Mouse (Mus musculus): ENCODE measurements around the gene Txndc12. TPM values are rescaled to one million over a fixed set of nuclear protein-coding genes. Genes with fewer than 3 reads are reported as not detected.

Gene Txndc12
- 128 and 134 TPM in 2 replicates for polyA plus RNA-seq (2015; fragmentation: Nextera tagmentation; extraction: Ambion mirVana)

DNA sequence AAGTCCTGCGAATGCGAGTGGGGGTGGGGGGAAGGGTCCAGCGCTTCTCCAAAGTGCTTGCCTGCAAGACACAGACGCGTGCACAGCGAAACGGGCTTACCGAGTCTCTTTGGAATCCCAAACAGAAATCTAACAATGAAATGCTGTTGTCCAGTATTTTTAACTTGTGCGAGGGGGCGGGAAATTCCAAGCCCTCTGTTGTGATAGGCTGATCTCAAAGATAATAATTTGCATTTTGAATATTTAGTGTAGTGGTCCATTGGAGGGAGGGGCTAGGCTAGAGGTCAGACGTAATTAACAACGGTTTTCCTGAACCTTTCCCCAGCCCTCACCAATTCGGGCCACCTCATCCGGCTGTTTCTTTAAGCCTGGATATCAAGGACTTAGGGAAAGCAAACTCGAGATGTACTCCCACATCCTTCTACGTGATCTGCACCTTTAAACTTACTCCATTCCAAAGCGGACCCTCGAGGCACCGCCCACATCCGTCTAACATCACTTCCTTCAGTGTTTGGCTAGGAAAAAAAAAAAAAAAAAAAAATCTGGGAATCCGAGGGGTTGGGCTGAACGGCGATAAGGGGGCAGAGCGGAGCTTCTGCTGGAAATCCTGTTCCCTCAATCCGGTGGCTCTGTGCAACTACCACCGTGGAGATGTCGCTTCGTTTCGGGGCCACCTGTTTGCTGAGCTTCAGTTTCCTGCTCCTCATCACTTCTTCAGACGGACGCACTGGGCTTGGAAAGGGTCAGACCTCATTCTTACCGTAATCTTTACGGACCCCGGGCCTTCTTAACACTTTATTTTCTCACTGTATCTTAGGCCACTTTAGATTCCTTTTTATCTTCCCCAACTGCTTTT lies at the start of gene Txndc12:
TSS of gene Txndc12 (plus strand) at position 487 of the 856 bp plus-strand sequence.
- under 1% methylated on average over 34 of the region's 34 CpGs for WGBS
- Histone ChIP-seq H3K9me3 (ENCODE audit: control insufficient read depth, low read length) (no peaks in the 10 kb centered on the region), H3K9ac (ENCODE audit: low read length) (peak within 1 kb of the TSS; percentile 93), H3K36me3 (ENCODE audit: control insufficient read depth, insufficient read depth, low read length) (peaks cover 4% of the 10 kb centered on the region; the same call in 1 of the 2 replicates), H3K4me2 (ENCODE audit: low read depth, low read length) (peak within 1 kb of the TSS; percentile 72), H3K4me1 (replicated peaks; ENCODE audit: control insufficient read depth, insufficient read depth, low read length) (peaks cover 19% of the 10 kb centered on the region), H3K27ac (ENCODE audit: low read length) (peak within 1 kb of the TSS; percentile 97), H3K27me3 (ENCODE audit: control insufficient read depth, insufficient read depth, low read depth, low read length) (no peaks in the 10 kb centered on the region), H3K4me3 (ENCODE audit: low read length) (peak within 1 kb of the TSS; percentile 83)
- ATAC-seq (ENCODE audit: low read depth), result peak; percentile 88

DNA sequence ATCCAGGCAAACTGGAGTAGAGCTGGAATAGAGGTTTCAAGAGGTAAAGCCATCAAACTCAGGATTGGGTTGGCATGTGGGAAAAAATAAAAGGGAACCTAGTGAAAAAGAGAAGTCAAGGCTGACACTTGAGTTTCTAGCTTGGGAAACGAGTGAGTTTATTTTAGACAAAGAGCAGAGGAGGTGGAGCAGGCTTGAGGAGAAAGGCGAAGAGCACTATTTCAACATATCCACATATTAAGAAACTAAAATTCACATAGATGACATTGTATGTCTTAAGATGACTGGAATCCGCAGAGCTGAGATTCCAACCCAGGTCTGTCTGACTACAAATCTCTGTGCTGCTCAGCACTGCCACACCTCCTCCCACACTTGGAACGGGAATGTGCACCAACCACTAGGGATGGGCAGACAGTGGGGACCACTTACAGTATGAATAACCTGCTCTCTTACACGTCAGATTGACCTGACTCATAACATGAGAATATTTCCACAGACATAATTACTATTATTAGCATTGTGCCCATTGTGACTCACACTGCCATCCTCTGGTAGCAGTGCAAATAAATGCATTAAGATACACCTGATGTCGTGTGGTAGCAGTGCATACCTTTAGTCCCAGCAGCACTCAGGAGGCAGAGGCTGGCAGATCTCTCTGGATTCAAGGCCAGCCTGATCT lies 45.0 kb upstream of the Txndc12 start:
- WGBS, result 59% methylated on average over 6 of the region's 6 CpGs
- Histone ChIP-seq H3K4me1 (replicated peaks; ENCODE audit: control insufficient read depth, insufficient read depth, low read length) (no peaks in the 10 kb centered on the region), H3K27ac (ENCODE audit: low read length) (no peak overlapping the region), H3K4me2 (ENCODE audit: low read depth, low read length) (no peak overlapping the region), H3K36me3 (ENCODE audit: control insufficient read depth, insufficient read depth, low read length) (no peaks in the 10 kb centered on the region), H3K4me3 (ENCODE audit: low read length) (no peak overlapping the region), H3K27me3 (ENCODE audit: control insufficient read depth, insufficient read depth, low read depth, low read length) (no peaks in the 10 kb centered on the region), H3K9me3 (ENCODE audit: control insufficient read depth, low read length) (no peaks in the 10 kb centered on the region), H3K9ac (ENCODE audit: low read length) (no peak overlapping the region)
- ATAC-seq (ENCODE audit: low read depth), result no peak

DNA sequence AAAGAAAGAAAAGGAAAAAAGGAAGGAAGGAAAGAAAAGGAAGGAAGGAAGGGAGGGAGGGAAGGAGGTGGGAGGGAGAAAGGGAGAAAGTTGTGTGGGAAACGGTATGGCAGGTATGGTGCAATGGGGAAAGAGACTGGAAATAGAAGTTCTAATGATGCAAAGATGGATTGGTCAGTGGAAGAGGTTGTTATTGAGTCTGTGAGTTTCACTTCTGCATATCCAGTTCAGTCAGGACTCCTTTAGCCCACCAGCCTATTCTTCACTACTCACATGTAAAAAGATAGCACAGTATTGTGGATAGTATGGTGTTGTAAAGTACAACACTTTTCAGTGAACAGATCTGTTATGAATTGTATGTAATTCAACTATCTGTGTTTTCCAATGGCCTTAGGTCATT lies 43.9 kb upstream of the Txndc12 start:
- no peak overlapping the region for H3K9ac ChIP-seq (ENCODE audit: low read length)
- no peak overlapping the region for H3K4me2 ChIP-seq (ENCODE audit: low read depth, low read length)
- H3K36me3 ChIP-seq (ENCODE audit: control insufficient read depth, insufficient read depth, low read length), result no peaks in the 10 kb centered on the region
- no peak for ATAC-seq (ENCODE audit: low read depth)
- H3K4me1 ChIP-seq (replicated peaks; ENCODE audit: control insufficient read depth, insufficient read depth, low read length), result no peaks in the 10 kb centered on the region
- 76% methylated on average over 1 of the region's 1 CpGs for WGBS
- no peaks in the 10 kb centered on the region for H3K9me3 ChIP-seq (ENCODE audit: control insufficient read depth, low read length)
- no peaks in the 10 kb centered on the region for H3K27me3 ChIP-seq (ENCODE audit: control insufficient read depth, insufficient read depth, low read depth, low read length)
- no peak overlapping the region for H3K4me3 ChIP-seq (ENCODE audit: low read length)
- H3K27ac ChIP-seq (ENCODE audit: low read length), result no peak overlapping the region

DNA sequence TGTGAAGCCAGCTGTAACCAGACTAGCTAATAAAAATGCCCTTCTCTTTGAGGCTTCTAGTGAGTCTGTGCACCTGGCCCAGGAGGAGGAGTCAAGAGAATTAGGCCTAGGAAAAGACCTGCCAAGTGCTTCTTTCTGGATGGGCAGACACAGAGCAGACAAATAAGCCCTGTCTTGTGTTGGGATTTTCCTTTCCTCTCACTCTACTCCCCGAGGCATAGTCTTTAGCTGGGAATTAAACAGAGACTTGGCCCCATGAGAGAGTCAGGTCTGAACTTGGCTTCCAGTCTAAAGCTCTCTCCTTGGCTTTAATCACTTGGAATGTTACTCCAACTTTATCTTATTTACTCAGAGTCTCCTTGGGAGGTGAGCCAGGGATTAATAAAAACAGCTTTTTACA lies 40.5 kb upstream of the Txndc12 start:
- Histone ChIP-seq H3K4me3 (ENCODE audit: low read length) (no peak overlapping the region), H3K4me2 (ENCODE audit: low read depth, low read length) (no peak overlapping the region), H3K9ac (ENCODE audit: low read length) (no peak overlapping the region), H3K4me1 (replicated peaks; ENCODE audit: control insufficient read depth, insufficient read depth, low read length) (peaks cover 4% of the 10 kb centered on the region; the same call in 1 of the 2 replicates), H3K27ac (ENCODE audit: low read length) (no peak overlapping the region), H3K9me3 (ENCODE audit: control insufficient read depth, low read length) (no peaks in the 10 kb centered on the region), H3K36me3 (ENCODE audit: control insufficient read depth, insufficient read depth, low read length) (no peaks in the 10 kb centered on the region), H3K27me3 (ENCODE audit: control insufficient read depth, insufficient read depth, low read depth, low read length) (no peaks in the 10 kb centered on the region)
- ATAC-seq (ENCODE audit: low read depth), result no peak
- WGBS, result 44% methylated on average over 1 of the region's 1 CpGs

DNA sequence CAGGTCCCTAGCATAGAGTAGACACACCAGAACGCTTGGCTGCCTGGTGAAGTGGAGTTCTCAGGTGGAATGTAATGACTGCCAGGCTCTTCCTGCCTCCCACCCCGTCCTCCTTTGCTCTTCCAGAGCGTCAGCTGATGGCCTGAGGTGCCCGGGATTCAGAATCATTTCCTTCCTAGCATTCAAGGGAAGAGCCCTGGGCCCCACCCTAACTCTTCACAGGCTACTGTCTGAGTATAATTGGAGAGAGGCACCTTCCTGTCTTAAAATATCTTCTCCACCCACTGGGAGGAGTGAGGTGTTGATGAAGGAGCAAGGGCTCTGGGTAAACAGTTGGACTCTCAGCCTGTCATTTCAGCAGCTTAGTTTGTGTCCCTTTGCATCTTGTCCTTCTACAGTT lies 37.7 kb upstream of the Txndc12 start:
- Histone ChIP-seq H3K36me3 (ENCODE audit: control insufficient read depth, insufficient read depth, low read length) (no peaks in the 10 kb centered on the region), H3K27me3 (ENCODE audit: control insufficient read depth, insufficient read depth, low read depth, low read length) (no peaks in the 10 kb centered on the region), H3K4me3 (ENCODE audit: low read length) (no peak overlapping the region), H3K4me1 (replicated peaks; ENCODE audit: control insufficient read depth, insufficient read depth, low read length) (peaks cover 4% of the 10 kb centered on the region; the same call in 1 of the 2 replicates), H3K27ac (ENCODE audit: low read length) (no peak overlapping the region), H3K4me2 (ENCODE audit: low read depth, low read length) (no peak overlapping the region), H3K9me3 (ENCODE audit: control insufficient read depth, low read length) (no peaks in the 10 kb centered on the region), H3K9ac (ENCODE audit: low read length) (no peak overlapping the region)
- peak; percentile 23; the same call in 1 of the 2 replicates for ATAC-seq (ENCODE audit: low read depth)
- WGBS, result 28% methylated on average over 4 of the region's 4 CpGs

DNA sequence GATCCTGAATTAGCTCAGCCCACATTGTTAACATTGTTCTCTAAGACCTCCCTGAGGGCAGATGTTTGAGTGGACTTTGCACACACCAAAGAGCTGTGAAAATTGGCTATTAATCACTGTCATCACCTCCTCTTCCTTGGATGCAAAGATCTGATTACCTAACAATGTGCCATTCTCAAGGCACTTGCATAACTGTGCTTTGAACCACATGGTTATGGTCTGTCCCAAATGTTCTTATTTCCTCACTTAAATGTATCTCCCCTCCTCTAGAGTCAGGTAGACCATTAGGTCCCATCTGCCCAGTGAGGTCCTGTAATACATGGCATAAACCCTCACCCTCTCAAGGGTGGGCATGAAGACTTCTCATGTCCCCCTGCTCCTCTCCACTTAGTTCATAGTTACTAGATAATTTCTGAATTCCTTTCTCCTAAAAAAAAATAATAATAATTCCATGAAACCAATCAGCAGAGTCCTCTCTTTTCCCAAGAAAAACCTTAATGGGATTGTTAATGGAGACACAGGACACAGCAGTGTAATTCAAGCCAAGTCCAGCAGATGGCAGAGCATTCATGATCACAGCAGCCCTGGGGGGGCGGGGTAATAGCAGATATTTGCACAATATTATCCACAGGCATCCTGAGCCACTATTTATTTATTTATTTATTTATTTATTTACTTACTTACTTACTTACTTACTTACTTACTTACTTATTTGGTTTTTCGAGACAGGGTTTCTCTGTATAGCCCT lies 36.1 kb upstream of the Txndc12 start:
- no peak overlapping the region for H3K4me2 ChIP-seq (ENCODE audit: low read depth, low read length)
- no peak overlapping the region for H3K9ac ChIP-seq (ENCODE audit: low read length)
- no peak overlapping the region for H3K27ac ChIP-seq (ENCODE audit: low read length)
- ATAC-seq (ENCODE audit: low read depth), result peak; percentile 74
- H3K4me1 ChIP-seq (replicated peaks; ENCODE audit: control insufficient read depth, insufficient read depth, low read length), result peaks cover 4% of the 10 kb centered on the region; the same call in 1 of the 2 replicates
- no peak overlapping the region for H3K4me3 ChIP-seq (ENCODE audit: low read length)
- no peaks in the 10 kb centered on the region for H3K9me3 ChIP-seq (ENCODE audit: control insufficient read depth, low read length)
- no peaks in the 10 kb centered on the region for H3K36me3 ChIP-seq (ENCODE audit: control insufficient read depth, insufficient read depth, low read length)
- no peaks in the 10 kb centered on the region for H3K27me3 ChIP-seq (ENCODE audit: control insufficient read depth, insufficient read depth, low read depth, low read length)
- WGBS, result 53% methylated on average over 2 of the region's 2 CpGs

DNA sequence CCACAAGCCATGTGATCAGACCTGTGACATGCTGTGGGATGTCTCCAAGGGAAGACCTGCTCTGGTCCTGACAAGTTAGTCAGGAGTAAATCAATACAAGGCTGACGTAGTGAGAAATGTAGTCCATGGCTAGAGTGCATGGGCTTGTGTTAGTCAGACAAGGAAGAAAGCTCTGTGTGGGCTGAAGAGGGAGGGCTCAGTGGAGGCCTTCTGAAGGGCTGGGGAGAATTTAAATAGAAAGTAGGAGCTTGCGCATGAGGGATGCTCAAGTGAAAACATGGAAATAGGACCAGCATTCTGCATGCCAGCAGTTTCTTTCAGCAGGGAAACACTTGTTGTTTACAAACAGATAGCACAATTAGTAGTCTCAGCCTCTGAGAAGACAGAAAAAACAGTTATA lies 30.9 kb upstream of the Txndc12 start:
- Histone ChIP-seq H3K4me3 (ENCODE audit: low read length) (no peak overlapping the region), H3K4me1 (replicated peaks; ENCODE audit: control insufficient read depth, insufficient read depth, low read length) (no peaks in the 10 kb centered on the region), H3K27me3 (ENCODE audit: control insufficient read depth, insufficient read depth, low read depth, low read length) (no peaks in the 10 kb centered on the region), H3K9ac (ENCODE audit: low read length) (no peak overlapping the region), H3K9me3 (ENCODE audit: control insufficient read depth, low read length) (no peaks in the 10 kb centered on the region), H3K27ac (ENCODE audit: low read length) (no peak overlapping the region), H3K4me2 (ENCODE audit: low read depth, low read length) (no peak overlapping the region), H3K36me3 (ENCODE audit: control insufficient read depth, insufficient read depth, low read length) (no peaks in the 10 kb centered on the region)
- no peak for ATAC-seq (ENCODE audit: low read depth)
- 81% methylated on average over 2 of the region's 2 CpGs for WGBS

DNA sequence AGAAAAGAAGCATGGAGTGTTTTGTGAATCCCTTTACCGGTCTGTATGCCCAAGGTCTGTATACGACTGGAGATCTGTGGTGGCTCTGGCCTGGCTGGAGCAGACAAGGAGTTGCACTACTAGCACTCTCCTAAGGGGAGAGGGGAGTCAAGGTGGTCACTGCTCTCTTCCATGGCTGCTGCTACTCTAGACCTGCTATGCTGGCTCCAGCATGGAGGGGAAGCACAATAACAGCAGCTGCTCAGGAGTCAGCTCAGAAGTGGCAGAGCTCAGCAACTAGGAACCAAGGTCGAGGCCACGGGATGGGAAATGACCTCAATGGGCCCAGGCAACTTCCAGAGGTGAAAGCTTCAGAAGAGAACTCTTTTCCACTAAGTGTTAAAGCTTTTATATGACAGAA lies 23.3 kb upstream of the Txndc12 start:
- H3K4me3 ChIP-seq (ENCODE audit: low read length), result no peak overlapping the region
- no peak overlapping the region for H3K9ac ChIP-seq (ENCODE audit: low read length)
- peaks cover 5% of the 10 kb centered on the region; the same call in 1 of the 2 replicates for H3K36me3 ChIP-seq (ENCODE audit: control insufficient read depth, insufficient read depth, low read length)
- no peak for ATAC-seq (ENCODE audit: low read depth)
- WGBS, result 59% methylated on average over 4 of the region's 4 CpGs
- no peaks in the 10 kb centered on the region for H3K9me3 ChIP-seq (ENCODE audit: control insufficient read depth, low read length)
- H3K27me3 ChIP-seq (ENCODE audit: control insufficient read depth, insufficient read depth, low read depth, low read length), result no peaks in the 10 kb centered on the region
- no peaks in the 10 kb centered on the region for H3K4me1 ChIP-seq (replicated peaks; ENCODE audit: control insufficient read depth, insufficient read depth, low read length)
- H3K27ac ChIP-seq (ENCODE audit: low read length), result no peak overlapping the region
- H3K4me2 ChIP-seq (ENCODE audit: low read depth, low read length), result no peak overlapping the region

DNA sequence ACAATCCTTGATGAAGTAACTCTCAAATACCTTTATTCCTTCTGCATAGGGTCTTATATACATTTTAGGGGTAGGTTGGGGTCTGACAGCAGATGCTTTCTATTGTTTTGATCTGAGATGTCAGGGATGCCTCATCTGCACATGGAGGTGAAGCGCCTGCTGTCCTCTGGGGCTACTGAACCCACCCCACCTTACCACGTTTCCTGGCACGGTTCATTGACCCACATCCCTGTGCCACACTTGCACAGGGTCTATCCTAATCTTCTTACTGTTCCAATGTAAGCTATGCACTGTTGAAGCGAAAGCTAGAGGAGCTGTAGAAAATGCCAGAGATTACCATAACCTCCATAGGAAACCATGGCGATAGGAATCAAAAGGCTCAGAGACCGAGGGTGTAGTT lies 22.9 kb upstream of the Txndc12 start:
- Histone ChIP-seq H3K9me3 (ENCODE audit: control insufficient read depth, low read length) (no peaks in the 10 kb centered on the region), H3K36me3 (ENCODE audit: control insufficient read depth, insufficient read depth, low read length) (peaks cover 5% of the 10 kb centered on the region; the same call in 1 of the 2 replicates), H3K4me1 (replicated peaks; ENCODE audit: control insufficient read depth, insufficient read depth, low read length) (no peaks in the 10 kb centered on the region), H3K27me3 (ENCODE audit: control insufficient read depth, insufficient read depth, low read depth, low read length) (no peaks in the 10 kb centered on the region), H3K9ac (ENCODE audit: low read length) (no peak overlapping the region), H3K4me3 (ENCODE audit: low read length) (no peak overlapping the region), H3K4me2 (ENCODE audit: low read depth, low read length) (no peak overlapping the region), H3K27ac (ENCODE audit: low read length) (no peak overlapping the region)
- WGBS, result 75% methylated on average over 6 of the region's 6 CpGs
- ATAC-seq (ENCODE audit: low read depth), result no peak
